Mouse (Mus musculus): ENCODE results near the gene Wdr53. TPM values are rescaled to one million over a fixed set of nuclear protein-coding genes. Genes with fewer than 3 reads are reported as not detected.
"Not testable (repeated sequence)": the region's sequence is repeated elsewhere in the genome, so short reads cannot be mapped to it uniquely, and the experiment has no call there.

The Wdr53 gene
- polyA plus RNA-seq, 1 experiment from 2014 or later: 19.4 TPM

DNA sequence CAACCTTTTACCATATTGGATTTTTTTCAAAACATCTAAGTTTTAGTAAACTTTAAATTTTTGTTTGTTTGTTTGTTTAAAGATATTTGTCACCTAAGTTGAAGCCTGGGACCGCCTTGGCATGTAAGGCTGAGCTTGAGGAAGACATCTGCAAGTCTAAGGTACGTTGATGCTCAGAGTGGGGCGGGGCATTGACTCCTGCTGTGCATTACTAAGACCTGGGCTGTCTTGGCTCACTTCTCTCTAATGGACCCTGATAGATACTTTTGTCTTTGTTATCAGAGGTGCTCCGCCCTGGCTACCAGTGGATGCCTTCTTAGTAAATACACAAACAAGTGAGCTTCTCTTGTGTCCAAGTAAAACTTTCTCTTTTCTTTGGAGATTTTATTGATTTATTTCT, 44.8 kb downstream of the Wdr53 start:
- Histone ChIP-seq H3K9me3 (no peaks in the 10 kb centered on the region), H3K36me3 (replicated peaks) (peaks cover 69% of the 10 kb centered on the region), H3K4me3 (no peak overlapping the region), H3K27ac (replicated peaks) (no peak overlapping the region), H3K4me1 (no peaks in the 10 kb centered on the region), H3K27me3 (replicated peaks; ENCODE audit: low read depth, poor library complexity, severe bottlenecking) (no peaks in the 10 kb centered on the region)
- 94% methylated on average over 4 of the region's 4 CpGs for WGBS
- DNase-seq (ENCODE audit: low spot score): no peak

DNA sequence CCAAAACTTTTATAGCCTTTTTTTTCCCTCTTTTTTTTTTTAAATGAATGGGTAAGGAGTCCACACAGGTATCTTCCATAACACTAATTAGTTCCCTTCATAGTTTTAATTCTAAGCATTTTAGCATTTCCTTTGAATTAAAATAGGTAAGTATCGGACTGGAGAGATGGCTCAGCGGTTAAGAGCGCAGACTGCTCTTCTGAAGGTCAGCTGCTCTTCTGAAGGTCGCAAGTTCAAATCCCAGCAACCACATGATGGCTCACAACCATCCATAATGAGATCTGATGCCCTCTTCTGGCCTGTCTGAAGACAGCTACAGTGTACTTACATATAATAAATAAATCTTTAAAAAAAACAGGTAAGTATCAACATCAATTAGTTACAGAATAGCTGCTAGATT, 52.6 kb downstream of the Wdr53 start:
- not testable (repeated sequence) for DNase-seq (ENCODE audit: low spot score); H3K27me3 ChIP-seq (replicated peaks; ENCODE audit: low read depth, poor library complexity, severe bottlenecking); H3K27ac ChIP-seq (replicated peaks); H3K4me3 ChIP-seq; H3K4me1 ChIP-seq; H3K9me3 ChIP-seq
- H3K36me3 ChIP-seq (replicated peaks): peaks cover 65% of the 10 kb centered on the region
- WGBS: 93% methylated on average over 4 of the region's 4 CpGs

DNA sequence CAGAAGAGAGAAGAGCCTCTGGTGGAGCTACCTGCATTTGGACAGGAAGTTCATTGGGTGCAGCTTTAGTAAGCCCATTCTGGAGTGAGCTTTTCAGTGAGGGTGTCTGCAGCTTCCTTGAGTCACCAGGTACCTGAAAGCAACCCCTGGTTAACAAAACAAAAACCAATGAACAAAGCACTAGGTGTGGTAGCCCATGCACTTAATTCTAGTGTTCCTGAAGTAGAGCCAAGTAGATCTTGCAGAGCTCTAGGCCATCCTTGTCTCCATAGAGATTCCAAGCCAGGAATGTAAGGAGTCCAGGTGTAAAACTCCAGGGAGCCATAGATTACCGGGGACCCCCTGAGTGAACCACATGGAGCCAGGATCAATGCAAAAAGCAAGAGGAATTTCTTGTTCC, 56.0 kb downstream of the Wdr53 start:
- Histone ChIP-seq H3K27ac (replicated peaks) (no peak overlapping the region), H3K36me3 (replicated peaks) (peaks cover 39% of the 10 kb centered on the region), H3K4me3 (no peak overlapping the region), H3K4me1 (no peaks in the 10 kb centered on the region), H3K27me3 (replicated peaks; ENCODE audit: low read depth, poor library complexity, severe bottlenecking) (no peaks in the 10 kb centered on the region), H3K9me3 (no peaks in the 10 kb centered on the region)
- 46% methylated on average over 1 of the region's 1 CpGs for WGBS
- DNase-seq (ENCODE audit: low spot score): no peak

DNA sequence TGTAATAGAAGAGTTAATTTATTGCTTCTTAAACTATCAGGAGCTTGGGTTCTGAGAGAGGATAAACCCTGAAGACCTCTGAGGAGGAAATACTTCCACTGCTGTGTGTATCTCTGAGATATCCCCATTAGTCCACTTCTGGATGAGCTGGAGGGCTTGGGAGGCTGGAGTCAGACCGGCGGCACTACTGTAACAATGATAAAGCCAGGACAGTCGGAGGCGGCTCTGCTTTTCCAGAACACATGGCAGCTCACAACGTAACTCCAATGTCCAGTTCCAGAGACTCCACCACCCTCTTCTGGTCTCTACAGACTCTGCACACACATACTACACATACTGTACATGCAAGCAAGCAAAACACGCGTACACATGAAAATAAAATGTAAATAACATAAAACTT, 56.9 kb downstream of the Wdr53 start:
- no peak for DNase-seq (ENCODE audit: low spot score)
- no peak overlapping the region for H3K4me3 ChIP-seq
- H3K27me3 ChIP-seq (replicated peaks; ENCODE audit: low read depth, poor library complexity, severe bottlenecking): no peaks in the 10 kb centered on the region
- H3K36me3 ChIP-seq (replicated peaks): peaks cover 31% of the 10 kb centered on the region
- no peaks in the 10 kb centered on the region for H3K4me1 ChIP-seq
- no peaks in the 10 kb centered on the region for H3K9me3 ChIP-seq
- H3K27ac ChIP-seq (replicated peaks): no peak overlapping the region
- 96% methylated on average over 7 of the region's 7 CpGs for WGBS

MicroRNAs encoded within 50 kb of the gene (microRNA counts, 519-probe panel; counts per million panel counts)
- microRNA mmu-miR-1946a: 188 counts per million, percentile 57 among the panel's probes with 10 or more counts

Small RNA genes within 50 kb of the gene (microRNA-seq; reads per million reads assigned to microRNA genes)
- not detected for gene Mir1946a

Other genes with a start within 250 kb of the Wdr53 start
- gene Senp5, start 243.9 kb upstream of the Wdr53 start, polyA plus RNA-seq (2016; fragmentation: Nextera tagmentation; extraction: Ambion mirVana): 21.5 and 21.8 TPM in 2 replicates
- gene Pak2, start 167.9 kb upstream of the Wdr53 start, polyA plus RNA-seq (2016; fragmentation: Nextera tagmentation; extraction: Ambion mirVana): 39.4 and 42.4 TPM in 2 replicates
- gene Pigx, start 147.5 kb upstream of the Wdr53 start, polyA plus RNA-seq (2016; fragmentation: Nextera tagmentation; extraction: Ambion mirVana): 151 and 152 TPM in 2 replicates
- gene Cep19, start 147.4 kb upstream of the Wdr53 start, polyA plus RNA-seq (2016; fragmentation: Nextera tagmentation; extraction: Ambion mirVana): 36.5 and 36.7 TPM in 2 replicates
- gene Nrros, start 81.6 kb upstream of the Wdr53 start, polyA plus RNA-seq (2016; fragmentation: Nextera tagmentation; extraction: Ambion mirVana): 7.3 and 8.1 TPM in 2 replicates
- not detected in 2 replicates for gene Bex6, start 67.4 kb upstream of the Wdr53 start, polyA plus RNA-seq (2016; fragmentation: Nextera tagmentation; extraction: Ambion mirVana)
- 13.8 and 15.4 TPM in 2 replicates for gene Fbxo45, start 69 bp upstream of the Wdr53 start, polyA plus RNA-seq (2016; fragmentation: Nextera tagmentation; extraction: Ambion mirVana)
- not detected in 2 replicates for gene Smco1, start 24.2 kb downstream of the Wdr53 start, polyA plus RNA-seq (2016; fragmentation: Nextera tagmentation; extraction: Ambion mirVana)
- 29.0 and 33.9 TPM in 2 replicates for gene Rnf168, start 30.2 kb downstream of the Wdr53 start, polyA plus RNA-seq (2016; fragmentation: Nextera tagmentation; extraction: Ambion mirVana)
- gene Ubxn7, start 85.0 kb downstream of the Wdr53 start, polyA plus RNA-seq (2016; fragmentation: Nextera tagmentation; extraction: Ambion mirVana): 27.0 and 32.2 TPM in 2 replicates
- not detected in 2 replicates for gene Tm4sf19, start 153.3 kb downstream of the Wdr53 start, polyA plus RNA-seq (2016; fragmentation: Nextera tagmentation; extraction: Ambion mirVana)
- gene Tctex1d2, start 172.5 kb downstream of the Wdr53 start, polyA plus RNA-seq (2016; fragmentation: Nextera tagmentation; extraction: Ambion mirVana): 32.5 and 34.1 TPM in 2 replicates
- gene Pcyt1a, start 183.7 kb downstream of the Wdr53 start, polyA plus RNA-seq (2016; fragmentation: Nextera tagmentation; extraction: Ambion mirVana): 43.8 and 46.4 TPM in 2 replicates
- gene Slc51a, start 240.7 kb downstream of the Wdr53 start, polyA plus RNA-seq (2016; fragmentation: Nextera tagmentation; extraction: Ambion mirVana): 0.24 and 0.39 TPM in 2 replicates
- not detected in 2 replicates for gene Zdhhc19, start 249.0 kb downstream of the Wdr53 start, polyA plus RNA-seq (2016; fragmentation: Nextera tagmentation; extraction: Ambion mirVana)